Mouse (Mus musculus) layer of hippocampus, postnatal 36 days (tissue): Measurements from ENCODE around the gene Gsap. TPM values are rescaled to one million over a fixed set of nuclear protein-coding genes. Genes with fewer than 3 reads are reported as not detected.
"Not testable (repeated sequence)": the region's sequence is repeated elsewhere in the genome, so short reads cannot be mapped to it uniquely, and the experiment has no call there.

Experiments used
- DNase-seq, 2 experiments: peaks; one replicate each; pipeline ENCODE4 v3.0.0; 2022
- total RNA-seq, 2 experiments: library from RNA; stranded (reverse); gene quantifications; 2 replicates each; pipeline ENCODE4 v1.2.3; 2021

The Gsap gene
- 1 to 10 TPM; 7.6 to 8.6 TPM for total RNA-seq

DNA sequence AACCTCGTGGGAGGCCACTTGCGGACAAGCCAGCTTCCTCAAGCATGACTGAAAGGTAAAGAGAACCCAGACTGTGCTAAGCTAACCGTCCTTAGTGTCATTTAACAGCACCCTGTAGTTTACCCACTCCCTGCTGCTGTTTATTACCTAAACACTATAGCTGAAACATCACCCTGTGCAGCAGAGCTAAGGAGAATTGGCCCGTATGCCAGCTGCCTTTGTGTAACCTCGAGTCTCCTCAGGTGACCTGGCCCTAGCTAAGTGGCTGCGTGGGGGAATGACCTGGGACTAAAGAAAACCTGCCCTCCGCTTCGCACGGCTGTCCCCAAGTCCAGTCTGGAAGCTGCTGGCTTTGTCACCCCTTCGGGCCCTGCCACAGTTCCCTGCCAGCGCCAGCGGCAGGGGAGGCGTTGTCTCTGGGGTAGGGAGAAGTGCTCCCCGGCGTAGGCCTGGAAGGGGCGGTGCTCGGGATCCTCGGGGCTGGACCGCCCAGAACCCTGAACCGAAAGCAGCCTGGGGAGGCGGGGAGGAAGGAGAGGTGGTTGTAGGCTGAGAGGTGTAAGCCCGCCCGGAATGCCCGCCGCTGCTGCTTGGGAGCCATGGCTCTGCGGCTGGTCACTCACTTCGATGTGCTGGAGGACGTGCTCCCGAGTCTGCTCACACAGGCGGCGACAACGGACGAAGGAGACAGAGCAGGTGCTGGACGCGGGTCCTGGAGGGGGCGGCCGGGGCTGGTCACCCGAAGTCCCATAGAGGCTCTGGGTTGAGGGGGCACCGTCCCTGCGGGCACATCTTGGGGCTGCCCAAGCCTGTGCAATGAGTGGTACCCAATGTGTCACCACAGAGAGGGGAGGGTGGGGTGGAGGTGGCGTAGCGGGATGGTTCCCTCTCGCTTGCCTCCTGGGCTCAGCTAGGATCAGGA, at the start of gene Gsap:
TSS of gene Gsap (plus strand) at position 492 of the 922 bp plus-strand sequence.
- peak; percentile 36 to 55 for DNase-seq

DNA sequence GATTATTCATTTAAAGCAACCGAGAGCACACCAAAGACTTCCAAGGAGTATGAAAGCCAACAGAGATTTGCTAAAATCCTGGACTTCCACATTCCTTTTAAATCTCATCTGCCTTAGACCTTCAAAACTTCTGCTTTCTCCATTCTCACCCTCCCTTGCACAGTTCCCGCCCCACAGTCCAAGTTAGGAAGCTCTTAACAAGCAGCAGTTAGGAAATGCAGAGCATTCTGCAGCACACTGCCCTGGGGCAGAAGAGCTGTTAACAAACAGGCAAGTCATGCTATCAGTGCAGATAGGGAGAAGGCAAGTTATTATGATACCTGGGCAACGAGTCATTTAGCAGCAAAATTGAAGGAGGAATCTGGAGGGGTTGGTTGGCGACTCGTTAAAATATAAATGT, 49.5 kb upstream of the Gsap start:
- no peak for DNase-seq

DNA sequence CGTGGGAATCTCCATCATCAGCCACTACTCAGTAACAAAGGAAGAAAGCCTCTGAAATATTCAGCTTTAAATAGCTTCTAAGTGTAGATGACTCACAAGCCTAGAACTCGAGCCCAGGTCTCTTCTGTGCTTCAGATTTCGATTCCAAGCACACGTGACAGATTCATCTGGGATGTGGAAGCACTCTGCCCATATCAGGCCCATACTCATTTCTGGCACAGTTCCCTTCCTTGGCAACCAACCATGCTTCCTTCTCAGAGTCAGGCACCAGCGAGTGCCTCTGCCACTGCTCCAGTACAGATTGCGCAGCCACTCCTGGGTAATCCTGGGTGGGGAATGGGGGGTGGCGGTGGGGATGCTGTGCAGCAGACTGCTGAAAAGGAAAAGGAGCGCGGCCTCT, 46.5 kb upstream of the Gsap start:
- peak; percentile 64 to 70 for DNase-seq

DNA sequence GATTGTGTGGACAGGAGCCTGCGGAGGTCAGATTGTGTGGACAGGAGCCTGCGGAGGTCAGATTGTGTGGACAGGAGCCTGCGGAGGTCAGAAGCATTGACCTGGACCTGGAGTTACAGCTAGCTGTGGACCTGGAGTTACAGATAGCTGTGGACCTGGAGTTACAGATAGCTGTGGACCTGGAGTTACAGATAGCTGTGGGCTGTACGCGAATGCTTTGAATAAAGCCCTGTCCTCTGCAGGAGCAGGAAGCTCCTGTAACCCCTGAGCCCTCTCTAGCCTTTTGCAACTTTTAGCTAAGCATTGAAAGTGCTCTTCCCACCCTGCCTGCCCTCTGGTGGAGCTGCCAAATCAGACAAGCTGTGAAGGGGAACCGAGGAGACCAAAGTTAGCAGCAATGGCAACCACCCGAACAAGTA, 44.9 kb upstream of the Gsap start:
- DNase-seq, result not testable (repeated sequence)

DNA sequence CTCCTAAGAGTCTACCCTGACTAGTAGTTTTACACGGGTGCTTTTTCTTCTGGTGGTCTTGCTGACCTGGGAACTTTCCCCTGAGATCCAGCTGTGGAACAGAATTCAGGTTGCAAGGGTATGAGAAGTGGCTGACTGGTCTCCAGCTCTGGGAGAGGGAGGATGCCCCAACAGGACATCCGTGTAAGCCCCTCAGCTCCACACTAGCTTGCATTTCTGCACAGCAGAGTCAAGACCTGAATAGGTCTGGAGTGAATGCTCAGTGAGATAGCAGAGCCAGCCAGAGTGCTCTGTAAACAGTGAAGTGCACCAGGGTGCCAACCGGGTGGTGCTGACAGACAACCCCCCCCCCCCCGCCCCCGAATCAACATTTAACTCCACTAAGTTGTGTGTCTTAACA, 44.4 kb upstream of the Gsap start:
- no peak for DNase-seq

DNA sequence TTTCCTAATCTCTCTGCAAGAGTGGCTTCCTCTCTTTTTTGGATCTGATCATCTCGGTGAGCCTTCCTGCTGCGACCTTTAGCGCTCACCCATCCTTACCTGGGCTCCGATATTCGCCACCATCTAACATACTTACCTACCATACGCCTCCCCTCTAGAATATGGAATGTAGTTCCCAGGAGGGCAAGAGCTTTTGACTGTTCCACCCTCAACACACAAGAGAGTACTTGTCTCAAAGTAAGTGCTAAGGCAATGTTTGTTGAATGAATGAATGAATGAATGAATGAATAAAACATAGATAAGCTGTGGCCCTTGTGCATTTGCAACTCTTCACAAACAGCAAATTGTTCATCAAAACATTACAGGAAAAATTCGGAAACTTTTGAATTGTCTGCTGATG, 43.0 kb upstream of the Gsap start:
- DNase-seq, result no peak

DNA sequence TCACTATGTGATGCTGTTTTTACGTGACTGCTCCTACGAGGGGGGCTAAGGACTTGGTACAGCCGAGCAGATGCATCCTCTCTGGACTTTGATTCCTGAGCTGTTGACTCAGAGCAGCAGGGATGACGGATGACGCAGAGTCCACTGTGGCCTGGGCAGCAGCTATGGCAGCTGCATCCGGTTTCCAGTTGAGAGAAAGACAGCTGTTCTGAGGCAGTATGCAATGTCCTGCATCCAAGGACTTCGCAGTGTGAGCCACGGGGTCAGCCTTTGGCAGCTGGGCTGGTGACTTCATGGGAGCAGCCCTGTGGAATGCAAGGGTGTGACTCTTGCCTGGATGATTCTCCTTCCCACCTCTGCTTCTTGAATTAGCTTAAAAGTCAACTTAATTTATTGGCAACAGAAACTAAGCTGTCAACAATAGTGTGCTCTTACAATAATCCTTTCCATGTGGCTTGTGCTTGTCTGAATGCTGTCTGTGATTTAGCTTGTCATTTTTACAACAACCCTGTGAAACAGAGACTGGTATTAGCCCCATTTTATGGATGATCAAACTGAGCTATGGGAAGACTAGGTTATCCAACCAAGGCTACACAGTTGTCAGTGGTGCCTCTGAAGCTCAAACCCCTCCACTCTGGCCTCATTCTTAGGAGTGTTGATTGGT, 41.4 kb upstream of the Gsap start:
- no peak for DNase-seq

DNA sequence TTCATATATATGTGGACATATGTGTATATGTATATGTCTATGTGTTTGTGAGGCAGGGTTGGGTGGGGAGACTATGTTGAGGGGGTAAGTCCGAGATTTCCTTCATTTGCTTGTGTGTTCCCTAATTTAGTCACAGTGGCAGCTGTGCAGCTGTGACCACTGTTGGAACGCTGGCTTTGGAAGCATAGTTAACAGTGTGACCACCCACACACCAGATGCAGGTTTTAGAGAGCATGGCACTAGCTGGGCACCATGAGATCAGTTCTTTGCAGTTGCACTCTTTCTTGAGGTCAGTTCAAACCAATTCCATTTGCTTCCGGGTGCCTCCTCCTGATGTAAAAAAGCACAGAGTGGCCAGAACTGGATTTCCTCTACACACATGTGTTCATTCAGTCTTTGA, 37.7 kb upstream of the Gsap start:
- DNase-seq, result no peak

DNA sequence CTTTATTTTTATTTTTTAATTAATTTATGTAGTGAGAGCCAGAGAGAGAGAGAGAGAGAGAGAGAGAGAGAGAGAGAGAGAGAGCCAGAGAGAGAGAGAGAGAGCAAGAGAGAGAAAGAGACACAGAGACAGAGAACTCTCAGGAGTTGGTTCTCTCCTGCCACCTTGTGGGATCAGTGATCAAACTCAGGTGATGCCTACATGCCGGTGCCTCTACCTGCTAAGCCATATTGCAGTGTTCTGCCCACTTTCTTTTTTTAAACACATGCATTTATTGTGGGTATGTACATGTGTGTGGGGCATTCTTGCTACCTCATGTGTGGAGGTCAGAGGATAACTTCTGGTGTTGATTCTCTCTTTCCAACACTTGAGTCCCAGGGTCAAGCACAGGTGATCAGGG, 32.4 kb upstream of the Gsap start:
- no peak for DNase-seq

DNA sequence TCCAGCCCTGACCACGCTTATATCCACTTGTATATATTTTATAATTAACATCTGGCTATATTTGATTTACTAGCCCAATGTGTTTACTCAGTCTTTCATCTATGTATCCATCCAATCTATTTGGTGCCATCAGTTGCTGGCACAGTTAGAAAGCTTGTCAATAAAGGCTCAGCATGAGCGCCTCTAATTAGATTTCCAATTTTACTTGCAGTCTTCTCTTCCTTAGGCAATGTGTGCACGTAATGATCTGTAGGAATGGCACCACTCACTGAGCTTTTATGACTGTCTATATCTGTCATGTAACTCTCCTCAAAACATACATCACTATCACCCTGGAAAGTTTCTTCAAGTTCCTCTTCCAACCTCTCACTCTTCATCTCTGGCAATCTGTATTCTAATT, 29.3 kb upstream of the Gsap start:
- DNase-seq, result no peak

DNA sequence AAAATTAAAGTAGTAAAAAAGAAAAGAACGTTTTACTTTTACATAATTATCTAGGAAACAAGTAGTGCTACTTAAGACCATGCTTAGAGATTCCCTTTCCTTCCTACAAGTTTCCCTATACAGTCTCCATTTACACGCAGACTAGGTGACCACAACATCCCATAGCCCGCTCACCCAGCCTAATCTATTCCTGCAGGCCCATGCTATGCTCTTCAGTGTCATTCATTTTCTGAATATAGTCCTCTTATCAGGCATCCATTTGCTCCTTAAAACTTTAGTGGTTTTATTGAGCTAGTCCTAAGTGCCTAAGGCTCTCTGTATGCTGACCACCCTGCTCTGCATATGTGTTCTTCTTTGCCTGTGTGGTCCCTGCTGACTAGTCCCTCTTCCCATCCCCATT, 26.5 kb upstream of the Gsap start:
- DNase-seq, result no peak

DNA sequence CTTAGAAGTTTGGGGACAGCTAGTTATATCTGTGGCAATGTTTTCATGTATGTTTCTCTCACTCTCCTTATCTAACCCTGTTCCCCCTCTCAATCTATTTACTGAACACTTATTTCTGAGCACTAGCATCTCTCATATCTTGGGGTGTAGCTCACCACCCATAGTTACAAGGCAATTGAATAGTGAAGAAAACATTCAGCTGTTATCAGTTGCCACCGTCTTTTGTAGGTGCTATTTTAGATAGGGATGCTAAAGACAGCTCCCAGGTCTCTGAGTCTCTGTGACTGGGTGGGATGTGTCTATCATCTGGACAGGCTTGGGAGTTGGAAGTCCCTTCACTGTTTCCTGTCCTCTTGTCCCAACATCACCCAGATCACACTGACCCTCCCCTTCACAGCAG, 25.3 kb upstream of the Gsap start:
- no peak for DNase-seq

DNA sequence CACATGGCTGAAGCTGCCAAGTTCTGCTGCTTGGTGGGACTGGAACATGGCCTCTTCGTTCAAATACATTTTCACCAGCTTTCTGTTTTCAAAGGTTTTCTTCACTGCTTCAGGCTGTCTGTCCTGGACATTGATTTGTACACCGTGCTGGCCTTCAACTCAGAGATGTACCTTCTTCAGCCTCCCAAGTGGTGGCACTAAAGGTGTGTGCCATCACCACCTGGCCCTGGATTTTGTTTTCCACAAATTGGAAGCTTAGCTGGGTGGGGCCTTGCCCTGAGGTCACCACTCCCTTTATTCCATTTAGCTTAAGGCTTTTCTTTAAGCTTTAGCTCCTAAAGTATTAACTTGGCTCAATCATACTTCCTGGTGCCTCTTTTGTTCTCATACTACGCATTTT, 22.6 kb upstream of the Gsap start:
- DNase-seq, result no peak

DNA sequence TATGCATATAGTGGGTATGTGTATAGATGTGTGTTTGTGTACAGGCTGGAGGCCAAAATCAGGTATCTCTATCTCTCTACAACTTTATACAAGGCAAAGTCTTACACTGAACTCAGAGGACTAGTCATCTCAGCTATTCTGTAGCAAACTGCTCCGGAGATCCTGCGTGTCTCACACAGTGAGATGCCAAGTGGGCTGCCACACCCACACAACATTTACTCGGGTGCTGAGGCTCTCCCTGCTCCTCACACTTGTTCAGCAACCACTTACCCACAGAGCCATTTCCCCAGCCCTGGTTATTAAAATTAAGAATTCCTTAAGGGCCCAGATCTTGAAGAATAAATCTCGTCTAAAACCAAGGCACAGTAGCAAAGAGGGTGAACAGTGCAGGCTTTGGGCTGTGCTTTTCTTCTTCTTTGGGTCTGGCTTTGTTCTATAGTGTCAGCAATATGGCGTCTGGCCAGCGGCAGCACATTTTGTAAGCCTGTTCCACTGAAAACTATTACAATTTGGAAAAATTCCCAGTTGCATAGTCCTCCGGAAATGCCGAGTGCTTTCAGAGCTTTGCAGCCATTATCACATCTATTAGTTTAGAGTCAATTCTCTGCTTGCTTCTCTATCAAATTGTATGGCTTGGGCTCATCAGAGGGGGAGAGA, 17.2 kb upstream of the Gsap start:
- peak; percentile 42 for DNase-seq

DNA sequence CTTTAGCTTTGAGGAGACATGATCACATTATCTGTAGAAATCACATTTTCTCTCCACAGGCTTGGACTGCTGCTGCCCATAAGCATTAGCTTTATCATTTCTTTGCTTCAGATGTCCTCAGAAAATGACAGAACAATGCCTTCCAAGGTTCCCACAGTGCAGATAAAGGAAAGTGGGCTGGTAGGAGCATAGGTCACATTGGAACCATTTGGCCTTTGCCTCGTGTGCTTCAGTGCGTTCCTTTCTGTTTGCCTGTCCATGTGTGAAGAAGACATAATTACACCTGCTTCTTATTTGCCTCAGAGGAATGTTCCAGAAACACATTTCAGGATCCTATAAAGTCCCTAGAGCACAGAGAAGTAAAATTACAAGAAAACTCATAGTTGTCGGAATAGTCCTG, 16.7 kb upstream of the Gsap start:
- no peak for DNase-seq

DNA sequence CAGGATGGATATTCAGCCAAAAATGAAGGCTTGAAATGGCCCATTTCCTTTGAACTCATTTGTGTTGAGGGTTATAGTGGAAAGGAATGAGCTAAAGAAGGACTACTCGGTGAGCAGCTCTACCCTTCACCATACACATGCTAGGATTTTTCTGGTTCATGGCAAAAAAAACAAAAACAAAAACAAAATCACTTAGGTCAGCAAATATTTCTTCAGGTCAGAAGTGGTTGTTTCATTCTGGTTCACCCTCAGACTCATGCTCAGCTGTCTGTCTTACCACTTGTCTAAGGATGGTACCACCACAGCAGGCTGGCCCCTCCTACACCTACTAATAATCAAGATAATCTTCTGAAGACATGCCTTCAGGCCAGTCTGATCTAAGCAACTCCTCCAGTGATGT, 16.2 kb upstream of the Gsap start:
- no peak for DNase-seq

DNA sequence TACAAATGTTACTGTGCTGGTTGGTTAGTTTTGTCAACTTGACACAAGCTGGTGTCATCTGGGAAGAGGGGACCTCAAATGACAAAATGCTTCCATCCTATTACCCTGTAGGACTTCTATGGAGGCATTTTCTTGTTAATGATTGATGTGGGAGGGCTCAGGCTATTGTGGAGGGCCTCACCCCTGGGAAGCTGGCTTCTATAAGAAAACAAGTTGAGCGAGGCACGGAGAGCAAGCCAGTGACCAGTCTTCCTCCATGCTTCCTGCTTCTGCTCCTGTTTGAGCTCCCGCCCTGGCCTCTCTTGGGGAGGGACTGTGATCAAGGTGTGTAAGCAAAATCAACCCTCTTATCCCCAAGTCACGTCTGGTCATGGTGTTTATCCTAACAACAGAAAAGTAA, 15.6 kb upstream of the Gsap start:
- no peak for DNase-seq

DNA sequence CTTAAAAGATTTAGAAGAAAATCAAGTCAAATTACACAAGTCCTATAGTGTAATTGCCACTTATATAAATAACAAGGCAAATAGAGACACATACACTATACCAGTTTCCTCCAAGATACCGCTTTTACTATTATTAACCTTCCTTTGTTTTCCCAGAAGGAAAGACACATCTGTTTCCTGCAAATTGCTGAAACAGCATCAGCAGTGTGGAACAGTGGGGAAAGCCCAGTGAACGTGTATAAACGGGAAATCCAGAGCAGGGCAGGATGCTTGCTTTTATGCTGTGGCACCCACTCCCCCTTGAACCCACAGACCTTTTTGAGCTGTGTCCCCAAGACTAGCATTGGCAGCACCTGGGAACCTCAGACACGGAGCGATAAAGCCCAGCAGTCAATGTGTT, 15.2 kb upstream of the Gsap start:
- no peak for DNase-seq

DNA sequence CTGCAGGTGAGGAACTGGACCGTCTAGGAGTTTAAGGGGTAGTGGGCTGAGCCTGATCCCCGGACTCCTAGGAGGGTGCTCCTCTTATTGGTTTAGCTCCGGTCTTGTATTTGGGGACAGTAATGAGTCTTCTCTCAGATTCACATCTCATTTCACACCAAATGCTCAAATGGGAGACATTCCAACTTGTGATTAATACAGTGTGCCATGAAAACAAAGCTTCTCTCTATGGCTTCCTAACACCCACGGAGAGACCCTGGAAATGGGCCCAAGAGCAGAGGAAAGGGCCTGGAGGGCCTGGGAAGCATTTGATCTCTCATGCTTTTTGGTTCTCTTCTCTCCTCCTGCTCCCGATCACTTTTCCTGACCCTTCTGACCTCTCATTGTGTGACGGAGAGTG, 14.7 kb upstream of the Gsap start:
- peak in 1 of 2 experiments; percentile 39 for DNase-seq

DNA sequence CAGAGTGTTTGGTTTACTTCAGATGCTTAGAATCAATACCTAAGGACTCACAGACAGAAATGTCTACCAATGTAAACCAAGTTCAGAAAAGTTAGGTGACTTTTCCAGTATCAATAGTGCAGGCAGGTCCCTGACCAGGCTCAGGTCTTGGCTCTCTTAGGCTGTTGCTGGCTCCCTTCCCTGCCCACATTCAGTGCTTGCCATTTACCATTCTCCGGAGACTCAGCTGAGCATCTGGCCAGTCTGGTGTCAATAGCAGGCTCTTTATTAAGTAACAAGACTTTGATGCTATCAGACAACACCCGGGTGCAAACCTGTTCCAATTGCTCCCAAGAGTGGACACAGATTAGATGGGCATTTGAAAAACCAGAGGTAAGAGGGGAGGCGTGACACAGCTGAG, 13.7 kb upstream of the Gsap start:
- no peak for DNase-seq

DNA sequence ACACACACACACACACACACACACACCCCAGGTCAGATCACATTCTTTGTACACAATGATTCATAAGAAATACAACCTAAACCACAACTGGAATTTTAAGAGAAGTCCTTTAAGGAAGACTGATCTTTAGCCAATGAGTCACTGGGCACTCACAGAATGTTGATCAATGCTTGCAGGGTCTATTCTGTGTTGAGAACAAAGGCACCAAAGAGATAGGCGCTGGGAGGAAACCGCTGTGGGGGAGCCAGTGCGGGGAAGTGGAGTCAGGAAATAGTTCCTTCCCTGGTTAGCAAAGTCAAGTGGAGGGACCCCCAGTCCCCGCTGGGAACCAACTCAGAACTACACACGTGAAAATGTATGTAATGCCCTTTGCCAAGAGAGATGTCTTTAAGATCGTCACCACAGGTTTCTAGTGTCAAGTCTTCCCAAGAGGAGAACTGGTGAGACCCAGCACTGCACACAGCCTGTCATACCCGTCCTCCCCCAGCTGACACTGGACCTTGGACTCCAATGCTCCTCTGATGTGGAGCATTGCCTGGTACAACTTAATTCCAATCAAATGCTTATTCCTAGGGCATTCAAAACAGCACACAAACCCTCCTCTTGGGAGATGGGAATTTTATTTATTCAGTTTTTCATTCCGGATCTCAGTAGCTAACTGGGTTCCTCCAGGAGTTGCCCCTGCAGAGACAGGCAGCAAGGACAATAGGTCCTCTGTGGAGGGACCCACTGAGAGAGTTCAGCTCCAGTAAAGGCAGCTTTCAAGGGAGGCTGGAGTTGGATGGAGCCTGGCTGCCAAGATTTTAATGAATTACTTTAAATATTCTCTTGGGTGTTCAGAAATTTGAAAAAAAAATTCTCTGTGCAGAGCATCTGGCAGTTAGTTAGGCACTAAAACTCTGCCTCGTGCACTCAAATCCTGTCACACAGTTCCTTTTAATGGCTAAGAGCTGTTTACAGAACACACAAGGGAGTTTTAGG, 10.6 kb upstream of the Gsap start:
- no peak for DNase-seq

DNA sequence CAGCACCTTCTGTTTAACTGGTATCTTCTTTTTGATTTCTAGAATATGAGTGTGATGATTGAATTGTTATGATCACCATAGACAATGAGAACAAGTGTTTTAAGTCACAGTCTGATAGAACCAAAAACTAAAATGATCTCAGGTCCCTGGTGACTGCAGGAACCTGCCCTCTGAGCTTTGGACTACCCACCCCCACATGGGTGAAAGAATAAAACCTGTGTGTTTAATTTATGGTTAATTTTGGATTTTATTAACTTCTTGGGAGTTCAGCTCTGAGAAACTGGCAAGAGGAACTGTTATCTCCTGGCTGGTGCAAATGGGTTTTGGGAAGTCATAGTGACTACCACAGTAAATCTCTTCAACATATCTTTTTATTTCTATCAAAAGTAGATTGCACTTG, 6.6 kb upstream of the Gsap start:
- DNase-seq, result no peak
